Mouse (Mus musculus): ENCODE results near the gene Hipk2. TPM values are rescaled to one million over a fixed set of nuclear protein-coding genes. Genes with fewer than 3 reads are reported as not detected.

Hipk2 gene
- total RNA-seq (2021): 10 to 100 TPM; 69.0 to 78.5 TPM
- long read RNA-seq, experiment 1, partial matches to known transcripts: 2 of 18 reads
- long read RNA-seq, experiment 1, other reads (novel, unspliced or antisense): 16 of 18 reads
- long read RNA-seq, experiment 2, partial matches to known transcripts: 4 of 8 reads
- long read RNA-seq, experiment 2, other reads (novel, unspliced or antisense): 3 of 8 reads

DNA sequence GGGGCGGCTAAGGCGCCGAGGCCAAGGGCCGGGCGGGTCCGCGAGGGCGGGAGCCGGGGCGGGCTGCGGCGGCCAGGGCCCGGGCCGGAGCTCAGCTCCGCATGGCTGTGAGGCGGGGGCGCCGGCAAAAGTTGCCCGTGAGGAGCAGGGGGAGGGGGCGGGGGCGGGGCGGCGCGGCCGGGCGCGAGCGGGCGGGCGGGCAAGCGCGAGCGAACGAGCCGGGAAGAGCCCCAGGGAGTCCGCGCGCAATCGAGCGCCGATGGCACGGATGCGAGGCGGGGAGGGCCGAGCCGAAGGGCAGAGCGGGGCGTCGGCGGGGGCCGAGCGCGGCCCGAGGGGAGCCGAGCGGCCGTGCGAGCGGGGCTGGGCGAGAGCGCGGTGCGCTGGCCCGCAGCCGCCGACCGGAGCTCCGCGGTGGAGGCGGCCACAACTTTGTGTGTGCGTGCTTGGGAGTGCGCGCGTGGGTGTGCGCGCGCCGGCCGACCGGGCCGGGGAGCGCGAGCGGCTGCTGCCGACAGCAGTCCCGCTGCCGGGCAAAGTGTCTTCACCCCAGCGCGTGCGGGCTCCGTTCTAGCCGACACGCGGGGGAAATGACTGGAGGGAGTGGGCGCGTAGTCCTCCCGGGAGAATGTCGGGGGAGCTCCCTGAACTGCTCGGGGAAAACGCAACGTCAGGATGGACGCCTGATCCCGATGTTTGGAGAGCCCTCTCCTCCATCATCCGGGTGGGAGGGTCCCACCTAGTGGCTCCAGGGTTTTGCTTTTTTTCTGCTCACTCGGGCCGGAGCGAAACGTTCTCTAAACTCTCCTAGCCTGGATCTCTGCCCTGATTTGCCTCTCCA is at the start of gene Hipk2:
TSS of gene Hipk2 (minus strand) at position 95 of the 841 bp plus-strand sequence.
- peak; percentile 87 for DNase-seq

DNA sequence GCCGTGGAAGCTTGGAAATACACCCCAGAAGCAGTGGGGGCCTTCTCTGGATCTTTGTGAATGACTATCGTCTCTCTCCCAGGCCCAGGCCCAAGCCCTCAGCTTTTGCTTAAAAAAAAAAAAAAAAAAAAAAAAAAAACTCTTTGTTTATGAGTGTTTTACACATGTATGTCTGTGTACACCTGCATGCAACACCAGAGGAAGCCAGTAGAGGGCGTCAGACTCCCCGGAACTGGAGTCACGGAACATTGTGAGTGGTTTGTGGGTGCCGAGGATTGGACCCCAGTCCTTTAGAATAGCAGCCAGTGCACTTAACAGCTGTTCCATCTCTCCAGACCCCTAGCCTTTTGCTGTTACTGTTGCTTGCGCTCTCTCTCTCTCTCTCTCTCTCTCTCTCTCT is 49.8 kb upstream of the Hipk2 start:
- no peak for DNase-seq

DNA sequence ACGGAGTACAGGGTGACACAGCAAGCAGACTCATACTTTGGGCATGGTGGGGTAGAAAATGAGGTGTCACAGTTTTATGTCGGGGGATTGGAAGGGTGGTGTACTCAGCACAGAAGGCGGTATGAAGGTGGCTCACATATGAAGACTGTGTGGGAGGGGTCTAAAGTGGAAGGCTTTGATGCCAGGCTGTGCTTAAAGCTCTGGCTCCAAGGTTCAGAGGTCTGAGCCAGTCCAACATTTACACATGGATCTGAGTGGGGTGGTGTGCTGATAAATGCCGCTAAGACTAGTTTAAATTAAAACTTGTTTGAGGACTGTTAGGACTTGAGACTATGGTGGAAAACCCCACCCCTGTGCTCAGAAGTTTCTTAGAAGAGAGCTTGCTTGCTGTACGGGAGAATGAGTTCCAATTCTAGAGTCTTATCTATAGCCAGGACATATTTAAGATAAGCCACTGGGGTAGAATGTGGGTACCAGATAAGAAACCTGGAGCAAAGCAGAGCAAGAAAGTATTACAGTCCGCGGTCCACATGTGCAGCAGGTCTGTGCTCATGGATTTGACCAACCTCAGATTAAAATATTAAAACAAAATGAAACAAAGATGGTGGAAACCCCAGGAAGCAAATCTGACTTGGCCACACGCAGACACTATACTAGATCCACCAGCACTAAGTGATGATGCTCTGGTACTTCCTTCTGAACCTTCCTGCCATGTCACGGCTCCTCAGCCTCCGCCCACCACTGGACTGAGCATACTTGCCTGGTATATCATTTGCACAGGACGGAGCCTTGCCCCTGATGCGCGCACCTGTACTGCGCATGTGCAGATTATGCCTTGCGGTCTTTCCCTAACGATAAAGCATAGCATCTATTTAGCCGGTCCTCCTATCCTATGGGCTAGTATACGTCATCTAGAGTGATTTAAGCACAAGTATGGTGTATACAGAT is 48.2 kb upstream of the Hipk2 start:
- DNase-seq: no peak

DNA sequence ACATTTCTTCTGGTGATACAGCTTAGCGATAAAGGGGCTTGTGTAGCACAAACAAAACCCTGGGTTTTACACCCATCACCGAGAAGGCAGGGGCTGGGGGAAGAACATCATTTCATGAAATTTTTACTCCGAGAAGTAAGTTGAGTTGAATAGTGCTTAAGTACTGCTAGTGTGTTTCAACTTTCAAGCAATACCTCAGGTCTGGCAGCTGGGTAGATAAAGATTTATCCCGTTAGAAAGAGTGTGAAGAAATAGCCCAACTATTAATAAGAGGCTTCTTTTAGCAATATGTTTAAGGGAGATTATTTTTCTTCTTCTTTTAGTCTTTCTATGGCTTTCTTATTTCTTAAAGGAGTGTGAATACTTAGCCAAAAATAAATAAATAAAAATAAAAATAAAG is 47.5 kb upstream of the Hipk2 start:
- DNase-seq: no peak

DNA sequence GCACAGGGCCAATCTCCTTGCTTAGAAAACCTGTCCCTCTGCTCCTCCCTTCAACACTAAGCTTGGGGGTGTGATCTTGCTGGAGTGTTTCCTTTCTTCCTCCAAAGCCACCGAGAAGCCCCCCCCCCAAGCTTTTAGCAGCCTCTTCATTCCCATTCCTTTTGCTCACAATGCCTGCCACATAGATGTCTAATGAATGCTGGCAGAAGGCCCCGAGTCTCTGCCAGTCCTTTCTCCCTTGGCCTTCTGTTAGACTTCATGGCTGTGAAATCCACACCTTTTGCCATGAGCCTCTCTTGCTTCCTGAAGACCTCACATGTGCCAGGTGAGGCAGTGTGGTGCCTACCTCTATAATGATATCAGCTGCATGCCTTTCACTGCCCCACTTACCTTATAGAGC is 46.6 kb upstream of the Hipk2 start:
- no peak for DNase-seq

DNA sequence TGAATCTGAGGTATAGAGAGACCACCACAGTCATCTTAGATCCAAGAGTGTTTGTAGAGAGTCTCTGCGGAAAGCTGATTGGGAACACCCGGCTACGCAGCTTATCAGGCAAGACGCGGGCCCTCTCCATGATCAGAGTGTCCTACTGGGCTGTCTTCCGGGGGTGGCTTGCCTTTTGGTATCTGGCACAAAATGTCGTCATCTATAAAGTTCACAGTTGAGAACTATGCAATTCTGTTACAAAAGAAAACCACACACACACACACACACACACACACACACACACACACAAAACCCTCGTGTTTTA is 45.8 kb upstream of the Hipk2 start:
- DNase-seq: no peak

DNA sequence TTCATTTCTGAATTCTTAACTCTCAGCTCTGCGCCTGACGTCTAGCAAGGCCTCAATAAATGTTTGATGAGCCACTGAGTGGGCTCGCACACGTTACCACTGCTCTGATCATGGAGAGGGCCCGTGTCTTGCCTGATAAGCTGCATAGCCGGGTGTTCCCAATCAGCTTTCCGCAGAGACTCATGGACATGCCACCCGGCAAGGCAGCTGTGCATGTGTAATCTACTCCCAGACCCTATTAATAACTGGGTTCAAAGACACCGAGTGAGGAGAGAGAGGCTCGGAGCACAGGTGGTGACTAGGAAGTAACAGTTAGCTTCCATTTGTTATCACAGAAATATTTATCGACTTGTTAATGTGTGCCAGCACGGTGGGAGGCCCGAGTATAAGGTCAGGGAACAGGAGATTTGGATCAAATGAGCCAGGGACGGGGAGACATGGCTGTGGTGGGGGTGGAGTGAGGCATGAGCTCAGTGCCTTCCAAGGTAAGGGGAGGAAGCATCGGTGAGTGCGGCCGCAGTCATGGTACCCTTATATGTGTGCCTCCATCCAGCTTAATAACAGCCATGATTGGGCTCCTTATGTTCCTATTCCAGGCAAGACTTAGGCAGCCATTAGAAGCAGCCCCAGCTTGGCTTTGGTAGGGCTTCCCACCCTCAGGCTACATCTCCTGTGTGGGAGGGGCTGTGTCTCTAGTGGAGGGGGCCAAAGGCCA is 45.3 kb upstream of the Hipk2 start:
- no peak for DNase-seq

DNA sequence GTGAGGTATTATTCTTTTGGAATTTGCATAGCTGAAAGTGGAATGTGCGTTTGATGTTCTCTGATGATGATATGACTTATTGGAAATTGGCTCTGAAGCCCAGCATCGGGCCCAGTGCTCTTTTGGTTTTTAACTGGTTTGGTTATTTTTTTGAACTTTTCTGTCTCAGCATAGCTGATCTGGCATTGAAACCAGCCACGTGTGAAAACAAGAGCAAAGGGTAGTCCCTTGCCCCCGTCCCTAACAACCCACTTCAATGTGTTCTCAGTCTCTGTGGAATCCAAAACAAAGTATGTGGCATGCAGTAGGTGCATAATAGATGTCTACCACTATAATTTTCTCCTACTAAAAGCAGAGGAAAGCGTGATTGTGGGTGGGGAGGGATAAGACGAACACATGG is 44.2 kb upstream of the Hipk2 start:
- no peak for DNase-seq

DNA sequence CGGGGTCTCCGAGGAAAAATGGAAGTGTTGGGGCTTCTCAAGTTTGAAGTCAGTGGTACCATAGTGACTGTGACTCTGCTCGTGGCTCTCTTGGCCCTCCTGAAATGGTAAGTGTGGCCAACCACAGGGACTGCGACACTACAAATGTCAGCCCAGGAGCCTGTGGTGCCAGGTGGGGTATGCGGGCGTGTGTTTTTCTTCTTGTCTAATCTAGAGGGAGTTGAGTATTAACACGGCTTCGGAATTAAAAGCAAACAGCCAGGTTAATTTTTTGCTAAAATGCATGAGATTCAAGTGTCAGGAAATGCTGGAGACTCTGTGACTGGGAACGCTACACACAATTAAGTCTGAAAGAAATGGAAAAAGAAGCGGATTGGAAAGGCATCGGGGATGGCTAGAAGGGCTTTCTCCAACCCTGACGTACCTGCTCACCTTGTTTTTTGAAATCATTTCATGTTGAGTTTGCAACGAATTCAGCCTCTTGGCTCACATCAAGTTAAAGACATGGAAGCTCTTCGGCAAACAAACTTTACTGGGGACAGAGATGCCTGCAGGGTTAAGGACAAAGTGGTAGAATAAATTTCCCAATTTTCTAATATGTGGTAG is 43.3 kb upstream of the Hipk2 start:
- DNase-seq: no peak

DNA sequence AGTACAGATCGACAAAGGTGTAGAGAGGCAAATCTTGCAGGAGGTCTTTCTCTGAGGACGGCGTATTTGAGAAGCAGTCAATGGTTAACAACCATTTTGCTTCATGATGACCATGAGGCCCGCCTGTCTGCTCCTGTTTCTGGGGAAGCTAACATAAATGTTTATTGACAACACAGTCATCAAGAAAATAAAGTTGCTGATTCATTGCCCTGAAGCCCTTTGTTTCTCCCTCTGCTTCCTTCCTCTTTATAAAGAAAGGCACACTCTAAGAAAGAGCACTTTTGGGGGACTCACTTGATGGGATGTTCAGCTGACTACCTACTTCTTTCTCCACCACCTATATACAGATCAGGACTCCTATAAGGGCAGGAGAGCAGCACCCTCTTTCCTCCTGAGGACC is 42.8 kb upstream of the Hipk2 start:
- DNase-seq: no peak

DNA sequence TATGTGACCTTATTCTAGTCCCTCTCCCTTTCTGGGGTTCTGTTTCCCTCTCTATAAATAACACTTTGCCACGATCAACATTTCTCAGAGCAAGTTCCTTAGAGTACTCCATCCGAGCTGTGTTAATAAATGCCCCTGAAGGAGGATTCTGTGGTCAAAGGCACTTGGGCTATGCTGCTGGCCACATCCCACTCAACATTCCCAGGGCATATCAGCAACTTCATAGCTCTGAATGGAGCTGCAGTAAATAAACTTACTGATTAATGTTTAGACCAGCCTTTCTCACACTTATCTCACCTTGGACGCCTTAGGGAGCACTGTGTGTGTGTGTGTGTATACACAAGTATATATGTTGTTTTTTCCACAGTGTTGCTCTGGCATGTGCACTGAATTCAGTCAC is 41.5 kb upstream of the Hipk2 start:
- no peak for DNase-seq

DNA sequence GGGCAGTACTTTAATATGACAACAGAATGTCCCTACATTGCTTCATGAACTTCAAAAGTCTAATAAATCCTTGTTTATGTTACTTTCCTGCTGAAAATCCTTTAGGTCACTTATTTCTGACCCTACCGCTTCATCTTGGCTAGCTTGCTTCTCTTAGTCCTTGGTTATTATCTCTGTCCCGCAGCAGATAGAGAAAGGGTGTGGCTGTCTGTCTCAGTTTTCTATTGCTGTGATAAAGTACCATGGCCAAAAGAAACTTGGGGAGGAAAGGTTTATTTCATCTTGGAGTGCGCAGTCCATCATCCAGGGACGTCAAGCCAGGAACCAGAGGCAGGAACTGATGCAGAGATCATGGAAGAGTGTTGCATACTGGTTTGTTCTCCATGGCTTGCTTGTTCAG is 40.6 kb upstream of the Hipk2 start:
- DNase-seq: no peak

DNA sequence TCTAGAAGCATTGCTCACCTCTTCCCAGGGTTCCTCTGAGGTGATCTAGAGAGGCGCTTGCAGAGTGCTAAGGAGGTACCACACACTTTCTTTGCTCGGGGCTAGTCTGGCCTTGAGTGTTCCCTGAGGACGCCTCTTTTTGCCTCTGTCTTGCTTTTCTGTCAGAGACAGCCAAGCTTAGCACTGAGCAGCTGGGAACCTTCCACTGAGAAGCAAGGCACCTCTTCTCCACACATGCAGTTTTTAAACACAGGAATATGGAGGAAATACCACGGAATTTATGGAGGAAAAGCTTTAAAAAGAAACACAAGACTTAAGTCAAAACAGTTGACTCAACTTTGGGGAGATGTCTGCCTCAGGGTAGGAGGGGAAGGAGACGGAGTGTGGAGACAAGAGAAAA is 39.8 kb upstream of the Hipk2 start:
- DNase-seq: no peak

DNA sequence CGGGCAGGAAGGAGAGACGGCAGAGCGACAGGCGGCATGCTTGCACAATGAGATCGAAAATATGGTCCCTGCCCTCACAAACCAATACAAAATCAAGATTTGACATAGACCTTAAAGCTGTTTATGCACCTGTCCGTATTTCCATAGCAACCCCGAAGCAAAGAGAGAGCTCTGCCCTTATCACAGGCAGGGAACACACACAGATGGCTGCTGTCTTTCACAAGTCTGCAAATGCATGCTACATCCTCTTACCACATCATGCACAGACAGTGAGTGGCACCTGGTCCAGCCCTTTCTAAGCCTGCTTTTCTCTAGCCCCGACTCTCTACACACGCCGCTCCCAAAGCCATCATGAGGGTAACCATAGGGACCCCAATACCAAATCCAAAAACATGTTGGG is 38.2 kb upstream of the Hipk2 start:
- DNase-seq: no peak

DNA sequence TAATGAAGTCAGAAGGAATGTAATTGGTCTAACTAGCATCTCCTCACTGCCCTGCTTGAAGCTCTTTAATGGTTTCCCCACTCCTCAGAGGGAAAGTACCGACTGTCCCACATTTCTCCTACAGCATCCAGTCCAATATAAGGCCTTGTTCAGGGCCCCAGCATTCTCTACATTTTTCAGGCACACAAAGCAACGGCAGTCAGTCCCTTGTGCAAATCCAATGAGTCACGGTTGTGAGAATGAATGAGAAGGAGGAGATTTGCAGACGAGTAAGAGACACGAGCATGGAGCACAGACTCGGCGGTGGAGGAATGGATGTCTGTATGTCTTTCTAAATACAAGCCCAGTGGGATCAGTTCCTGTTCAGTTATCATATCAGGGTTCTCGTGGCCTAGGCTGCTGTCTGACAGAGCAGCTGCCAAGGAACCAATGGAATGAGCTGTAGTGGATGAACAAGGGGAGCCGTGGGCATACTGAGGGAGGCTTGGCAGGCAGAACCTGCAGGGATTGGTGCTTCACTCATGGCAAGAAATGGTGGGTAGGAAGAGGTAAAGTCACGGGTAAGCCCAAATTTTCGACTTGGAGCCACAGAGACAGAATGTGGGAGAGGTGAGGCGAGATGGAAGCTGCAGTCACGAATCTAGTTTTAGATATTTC is 37.5 kb upstream of the Hipk2 start:
- no peak for DNase-seq

DNA sequence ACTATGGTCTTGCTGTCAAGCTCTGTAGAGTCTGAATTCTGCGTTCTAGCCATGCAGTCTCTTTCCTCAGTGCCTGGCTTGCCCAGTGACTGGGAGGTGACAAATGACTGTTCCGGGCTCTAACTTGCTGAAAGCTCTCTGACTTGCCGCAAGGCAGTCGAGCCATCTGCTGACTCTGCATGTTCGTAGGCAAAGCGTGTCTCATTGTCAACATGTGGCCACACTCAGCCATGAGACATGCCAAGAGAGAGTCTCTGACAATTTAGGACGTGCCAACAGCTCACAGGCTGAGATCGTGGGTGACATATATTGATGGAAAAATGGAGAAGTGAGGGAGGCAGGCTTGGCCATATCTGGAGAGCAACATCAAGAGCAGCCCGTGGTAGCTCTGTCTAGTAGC is 36.9 kb upstream of the Hipk2 start:
- no peak for DNase-seq

DNA sequence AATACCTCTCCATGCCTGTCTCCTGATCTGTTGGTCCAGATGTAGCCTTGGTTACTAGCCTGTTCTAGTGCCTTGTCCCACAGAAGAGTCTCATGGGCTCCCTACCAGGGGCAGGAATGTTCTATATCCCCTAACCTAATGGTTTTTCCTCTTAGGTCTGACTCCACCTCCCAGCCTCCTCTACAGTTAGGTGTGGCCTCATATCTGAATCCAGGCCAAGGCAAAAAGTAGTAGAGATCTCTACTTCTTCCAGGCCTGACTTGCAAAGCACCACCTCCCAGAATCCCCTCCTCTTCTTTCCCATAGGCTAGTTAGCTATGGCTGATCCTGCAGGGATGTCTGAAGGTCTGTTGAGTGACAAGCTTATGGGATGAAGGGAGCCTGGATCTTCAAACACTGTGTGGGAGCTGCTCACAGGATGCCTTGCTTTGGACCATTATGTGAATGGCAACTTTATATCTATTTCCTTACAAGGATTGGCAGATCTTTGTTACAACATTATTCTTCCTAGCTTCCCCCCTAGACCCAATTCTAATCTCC is 36.2 kb upstream of the Hipk2 start:
- no peak for DNase-seq

DNA sequence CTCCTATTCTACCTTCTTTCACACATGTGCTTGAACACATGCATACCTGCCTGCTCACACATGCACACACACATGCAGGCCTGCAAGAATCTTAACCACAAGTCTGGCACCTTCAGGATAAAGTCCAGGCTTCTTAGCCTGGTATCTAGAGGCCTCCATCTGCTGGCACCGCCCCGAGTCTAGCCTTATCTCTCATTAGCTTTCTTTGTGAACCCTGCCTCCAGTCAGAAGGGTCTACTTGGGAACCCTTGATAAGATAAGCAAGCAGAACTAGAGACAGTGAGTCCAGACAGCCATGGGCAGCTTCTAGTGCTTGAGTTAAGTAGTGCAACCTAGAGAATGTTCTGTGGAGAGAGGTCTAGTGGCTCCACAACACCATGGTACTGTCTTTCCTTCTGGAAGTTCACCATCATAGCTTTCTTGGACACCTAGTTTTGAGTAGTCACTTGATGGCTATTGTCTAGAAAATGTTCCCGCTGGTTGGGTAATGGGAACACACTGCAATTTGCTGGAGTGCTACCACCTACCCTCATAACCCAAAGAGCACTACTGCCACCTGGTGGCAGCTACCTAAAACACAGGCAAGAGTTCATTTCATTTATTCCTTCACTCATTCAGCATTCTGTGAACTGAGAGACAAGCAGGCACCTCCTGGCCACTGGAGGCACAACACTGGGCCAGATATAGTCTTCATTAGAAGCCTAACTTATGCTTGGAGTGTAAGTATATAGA is 35.0 kb upstream of the Hipk2 start:
- peak; percentile 19 for DNase-seq

DNA sequence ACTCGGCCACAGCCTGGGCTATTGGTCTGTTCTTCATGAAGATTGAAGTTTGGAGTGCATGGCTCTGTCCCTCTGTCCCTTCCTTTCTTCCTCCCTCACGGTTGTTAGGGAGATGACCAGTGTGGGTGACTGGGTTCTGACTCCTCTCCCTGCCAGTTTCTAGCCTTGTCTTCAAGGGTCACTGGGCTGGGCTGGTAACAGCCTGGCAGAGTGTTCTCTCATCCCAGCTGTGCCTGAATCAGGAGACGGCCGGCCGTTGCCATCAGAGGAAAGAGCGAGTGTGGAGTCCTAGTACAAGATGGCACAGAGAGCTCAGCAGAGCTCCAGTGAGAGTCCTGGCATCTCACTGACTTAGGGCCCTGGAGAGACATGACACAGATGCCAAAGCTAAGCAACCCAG is 32.4 kb upstream of the Hipk2 start:
- DNase-seq: no peak

DNA sequence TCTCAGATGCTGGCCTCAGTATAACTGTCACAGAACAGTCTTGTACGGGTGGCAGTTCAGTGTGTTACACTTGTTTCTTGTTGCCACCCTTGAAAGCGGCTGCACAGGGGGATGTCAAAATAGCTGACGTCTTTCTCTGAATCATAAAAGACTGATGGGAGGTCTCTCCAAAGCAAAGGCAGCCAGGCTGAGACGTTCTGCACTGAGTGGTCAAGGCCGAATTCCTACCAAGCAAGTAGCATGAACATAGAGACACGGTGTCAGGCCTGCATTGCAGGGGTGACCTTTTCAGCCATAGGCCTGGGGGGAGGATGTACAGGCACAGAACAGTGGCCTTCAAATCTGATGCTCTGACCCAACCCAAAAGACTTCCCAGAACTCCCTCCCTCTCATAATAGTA is 30.0 kb upstream of the Hipk2 start:
- DNase-seq: no peak

Measured in gastrocnemius, postnatal 25 days (tissue).